Mouse (Mus musculus) lung, embryonic 16.5 days (tissue): Measurements from ENCODE around the gene Irf1. TPM values are rescaled to one million over a fixed set of nuclear protein-coding genes. Genes with fewer than 3 reads are reported as not detected.

Source experiments
- ATAC-seq: fragments of 200-750 bp; cut with Nextera tagmentation; 2 replicates; pipeline ENCODE4 v1.8.0; 2017; ENCODE audit warnings: low read depth, mild to moderate bottlenecking, moderate library complexity
- H3K27ac ChIP-seq: fragments of 300-500 bp; sonication (generic); 2 replicates; pipeline ENCODE4 v1.5.1; 2014; ENCODE audit warnings: mild to moderate bottlenecking, control low read depth, low read length
- H3K27me3 ChIP-seq: fragments of 300-500 bp; sonication (generic); 2 replicates; pipeline ENCODE4 v1.6.1; 2014; ENCODE audit warnings: low read depth, low read length, mixed read lengths; ENCODE audit not compliant: control insufficient read depth, insufficient read depth
- H3K36me3 ChIP-seq: fragments of 300-500 bp; sonication (generic); 2 replicates; pipeline ENCODE4 v1.6.1; 2014; ENCODE audit warnings: low read length; ENCODE audit not compliant: control insufficient read depth, insufficient read depth
- H3K4me1 ChIP-seq: fragments of 300-500 bp; sonication (generic); replicated peaks from 2 replicates; pipeline ENCODE4 v1.6.1; 2014; ENCODE audit warnings: low read length, mixed read lengths; ENCODE audit not compliant: control insufficient read depth, insufficient read depth
- H3K4me2 ChIP-seq: fragments of 300-500 bp; sonication (generic); 2 replicates; pipeline ENCODE4 v1.6.1; 2014; ENCODE audit warnings: low read depth, low read length, control low read depth
- H3K4me3 ChIP-seq: fragments of 300-500 bp; sonication (generic); 2 replicates; pipeline ENCODE4 v1.5.1; 2014; ENCODE audit warnings: mild to moderate bottlenecking, low read length, control low read depth
- H3K9ac ChIP-seq: fragments of 300-500 bp; sonication (generic); 2 replicates; pipeline ENCODE4 v1.6.1; 2014; ENCODE audit warnings: low read length, control low read depth
- H3K9me3 ChIP-seq: fragments of 300-500 bp; sonication (generic); 2 replicates; pipeline ENCODE4 v1.6.1; 2016; ENCODE audit warnings: low read length; ENCODE audit not compliant: control insufficient read depth
- WGBS: fragments of 180-500 bp; shearing (Covaris S2); extraction: QIAGEN DNeasy Blood & Tissue Kit; methylation state at CpG from one replicate; pipeline ENCODE4 v1.1.7; 2014; 5-methylcytosine and 5-hydroxymethylcytosine counted together
- microRNA-seq: library from miRNA; unstranded; fragments of <30 nt; microRNA quantifications from one replicate; pipeline ENCODE4, GENCODE M21; 2016
- polyA plus RNA-seq: library from polyadenylated mRNA; unstranded; fragments of >200 nt; fragmentation: Nextera tagmentation; extraction: Ambion mirVana; gene quantifications from 2 replicates; pipeline ENCODE4 v1.2.1, GENCODE M21; 2015

Gene Irf1
- polyA plus RNA-seq, 1 experiment from 2014 or later = 29.7 TPM

- Histone ChIP-seq H3K36me3 (no peaks in the 10 kb centered on the region), H3K27me3 (no peaks in the 10 kb centered on the region), H3K4me2 (no peak overlapping the region), H3K27ac (no peak overlapping the region), H3K9me3 (no peaks in the 10 kb centered on the region), H3K4me1 (no peaks in the 10 kb centered on the region), H3K9ac (no peak overlapping the region), H3K4me3 (no peak overlapping the region)
- 78% methylated on average over 11 of the region's 11 CpGs for WGBS
- no peak for ATAC-seq
Measured at GRCm38 (mm10) chr11:53821230-53821944, 51.6 kb downstream of the Irf1 start.

- Histone ChIP-seq H3K9me3 (no peaks in the 10 kb centered on the region), H3K4me3 (no peak overlapping the region), H3K9ac (no peak overlapping the region), H3K27ac (no peak overlapping the region), H3K4me1 (no peaks in the 10 kb centered on the region), H3K36me3 (no peaks in the 10 kb centered on the region), H3K27me3 (no peaks in the 10 kb centered on the region), H3K4me2 (no peak overlapping the region)
- ATAC-seq = no peak
- 86% methylated on average over 3 of the region's 3 CpGs for WGBS
Measured at GRCm38 (mm10) chr11:53821945-53822338, 52.1 kb downstream of the Irf1 start.

- Histone ChIP-seq H3K4me3 (no peak overlapping the region), H3K9me3 (no peaks in the 10 kb centered on the region), H3K27ac (no peak overlapping the region), H3K36me3 (no peaks in the 10 kb centered on the region), H3K4me2 (no peak overlapping the region), H3K27me3 (no peaks in the 10 kb centered on the region), H3K4me1 (no peaks in the 10 kb centered on the region), H3K9ac (no peak overlapping the region)
- ATAC-seq = no peak
- 68% methylated on average over 4 of the region's 4 CpGs for WGBS
Measured at GRCm38 (mm10) chr11:53825409-53825808, 55.6 kb downstream of the Irf1 start.

Small RNA genes lying within 50 kb of the gene (microRNA-seq; reads per million reads assigned to microRNA genes)
- gene Mir7671 = not detected

Other genes with a start within 250 kb of the Irf1 start
- gene Kif3a, start 202.6 kb upstream of the Irf1 start, polyA plus RNA-seq = 65.9 and 68.8 TPM in 2 replicates
- 1.0 and 1.4 TPM in 2 replicates for gene Il4, start 151.3 kb upstream of the Irf1 start, polyA plus RNA-seq
- gene Il13, start 135.3 kb upstream of the Irf1 start, polyA plus RNA-seq = not detected in 2 replicates
- gene Rad50, start 62.7 kb upstream of the Irf1 start, polyA plus RNA-seq = 29.5 and 33.7 TPM in 2 replicates
- gene Il5, start 49.2 kb upstream of the Irf1 start, polyA plus RNA-seq = not detected in 2 replicates
- 0.24 and 0.39 TPM in 2 replicates for gene Gm17334, start 3.2 kb downstream of the Irf1 start, polyA plus RNA-seq
- 1.8 and 2.4 TPM in 2 replicates for gene Gm12216, start 89.2 kb downstream of the Irf1 start, polyA plus RNA-seq
- gene Slc22a5, start 121.6 kb downstream of the Irf1 start, polyA plus RNA-seq = 9.1 and 9.7 TPM in 2 replicates
- gene Slc22a21, start 210.3 kb downstream of the Irf1 start, polyA plus RNA-seq = 3.6 and 5.0 TPM in 2 replicates